Mouse (Mus musculus) urinary bladder, postnatal 4 days (tissue): ENCODE data around the gene Gsx2.

Experiments
- DNase-seq, 2 experiments: peaks; one replicate each; pipeline ENCODE4 v3.0.0; 2021 to 2022; ENCODE audit warnings: low spot score in 2 of 2

Gsx2 gene

DNA sequence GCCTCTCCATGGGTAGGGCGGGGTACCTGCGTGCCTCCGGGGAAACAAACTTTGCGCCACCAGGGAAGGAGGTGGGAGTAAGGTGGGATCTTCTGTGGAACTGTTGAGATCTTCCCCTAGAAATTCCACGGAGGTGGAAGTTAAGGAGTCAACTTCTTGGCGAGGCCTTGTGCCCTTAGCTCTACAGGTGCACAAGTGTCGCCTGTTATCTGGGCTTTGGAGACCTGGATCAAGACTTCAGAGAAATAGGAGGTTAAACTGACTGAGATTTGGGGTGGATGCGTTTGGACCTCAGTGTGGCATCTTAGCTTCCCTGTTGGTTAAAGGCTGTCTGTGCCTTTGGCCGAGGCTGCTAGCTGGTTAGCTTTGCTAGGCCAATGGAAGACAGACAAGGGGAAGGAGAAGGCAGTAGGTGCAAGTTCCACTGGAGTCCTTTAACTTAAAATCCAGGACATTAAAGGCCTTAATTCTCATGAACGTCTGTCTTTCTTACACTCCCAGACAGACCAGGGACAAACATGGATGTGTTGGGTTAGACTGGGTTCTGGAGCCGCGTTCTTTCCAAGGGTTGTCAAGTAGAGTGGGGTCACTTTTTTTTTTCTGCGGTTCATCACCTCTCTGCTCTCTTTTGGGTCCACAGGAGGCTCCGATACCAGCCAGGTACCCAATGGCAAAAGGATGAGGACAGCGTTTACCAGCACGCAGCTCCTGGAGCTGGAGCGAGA is 1.1 kb downstream of the Gsx2 start:
- no peak for DNase-seq

DNA sequence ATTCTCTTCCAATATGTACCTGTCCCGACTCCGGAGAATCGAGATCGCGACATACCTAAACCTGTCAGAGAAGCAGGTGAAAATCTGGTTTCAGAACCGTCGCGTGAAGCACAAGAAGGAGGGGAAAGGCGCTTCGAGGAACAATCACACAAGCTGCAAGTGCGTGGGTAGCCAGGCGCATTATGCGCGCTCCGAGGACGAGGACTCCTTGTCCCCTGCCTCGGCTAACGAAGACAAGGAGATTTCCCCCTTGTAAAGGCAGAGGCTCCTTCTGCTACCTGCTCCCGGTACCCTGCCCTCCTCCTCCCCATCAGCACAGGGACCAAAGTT is 1.6 kb downstream of the Gsx2 start:
- no peak for DNase-seq

DNA sequence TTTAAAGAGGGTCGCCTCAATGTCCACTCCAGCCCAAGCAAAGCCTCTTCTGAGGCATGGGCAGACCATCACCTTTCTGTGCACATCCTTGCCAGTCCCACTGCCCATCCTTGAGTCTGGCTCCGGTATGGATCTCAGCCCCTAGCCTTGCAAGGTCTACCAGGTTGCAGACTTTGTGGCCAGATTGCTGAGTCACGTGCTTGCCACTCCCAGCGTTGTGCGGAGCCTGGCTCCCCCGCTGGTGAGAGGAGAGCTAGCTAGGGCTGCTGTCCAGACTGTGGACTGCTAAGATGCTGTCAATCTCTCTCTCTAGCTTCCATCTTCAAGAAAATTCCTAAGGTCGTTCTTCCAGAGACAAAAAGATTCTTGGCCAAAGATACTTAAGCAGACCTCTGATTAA is 4.2 kb downstream of the Gsx2 start:
- no peak for DNase-seq

DNA sequence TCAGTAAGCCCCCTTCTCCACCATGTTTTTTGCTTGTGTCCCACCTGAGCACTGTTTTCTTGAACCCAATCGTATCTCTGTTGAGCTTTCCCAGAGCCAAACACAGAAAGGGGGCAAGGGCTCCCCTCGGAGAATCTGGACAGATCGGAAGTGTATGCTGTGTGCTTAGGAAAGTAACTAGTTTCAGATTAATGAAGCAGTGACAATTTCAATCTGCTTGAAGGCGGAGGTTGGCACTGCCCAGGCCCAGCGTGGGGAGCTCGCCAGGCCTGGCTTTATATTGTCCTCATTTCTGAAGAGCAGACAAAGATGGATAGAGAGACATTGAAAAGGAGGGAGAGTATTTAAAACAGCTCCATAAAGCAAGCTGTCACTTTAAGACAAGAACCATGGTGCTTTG is 7.0 kb downstream of the Gsx2 start:
- DNase-seq: no peak

DNA sequence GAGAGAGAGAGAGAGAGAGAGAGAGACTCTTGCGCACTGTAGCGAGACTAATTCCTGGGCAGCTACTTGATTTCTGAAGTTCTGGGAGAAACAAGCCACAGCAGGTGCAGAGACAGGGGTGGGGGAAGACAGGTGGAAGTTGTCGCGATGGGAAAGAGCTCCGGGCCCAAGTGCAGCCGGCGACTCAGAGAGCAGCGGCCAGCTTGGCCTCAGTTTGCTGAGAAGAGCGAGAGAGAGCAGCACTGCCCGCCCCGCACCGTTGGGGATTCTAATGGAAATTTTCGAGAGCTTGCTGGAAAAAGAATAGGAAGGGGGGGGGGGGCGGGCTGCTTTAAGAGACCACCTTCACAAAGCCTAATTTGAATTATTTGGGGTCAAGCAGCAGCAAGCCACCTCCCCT is 7.7 kb downstream of the Gsx2 start:
- DNase-seq: no peak

DNA sequence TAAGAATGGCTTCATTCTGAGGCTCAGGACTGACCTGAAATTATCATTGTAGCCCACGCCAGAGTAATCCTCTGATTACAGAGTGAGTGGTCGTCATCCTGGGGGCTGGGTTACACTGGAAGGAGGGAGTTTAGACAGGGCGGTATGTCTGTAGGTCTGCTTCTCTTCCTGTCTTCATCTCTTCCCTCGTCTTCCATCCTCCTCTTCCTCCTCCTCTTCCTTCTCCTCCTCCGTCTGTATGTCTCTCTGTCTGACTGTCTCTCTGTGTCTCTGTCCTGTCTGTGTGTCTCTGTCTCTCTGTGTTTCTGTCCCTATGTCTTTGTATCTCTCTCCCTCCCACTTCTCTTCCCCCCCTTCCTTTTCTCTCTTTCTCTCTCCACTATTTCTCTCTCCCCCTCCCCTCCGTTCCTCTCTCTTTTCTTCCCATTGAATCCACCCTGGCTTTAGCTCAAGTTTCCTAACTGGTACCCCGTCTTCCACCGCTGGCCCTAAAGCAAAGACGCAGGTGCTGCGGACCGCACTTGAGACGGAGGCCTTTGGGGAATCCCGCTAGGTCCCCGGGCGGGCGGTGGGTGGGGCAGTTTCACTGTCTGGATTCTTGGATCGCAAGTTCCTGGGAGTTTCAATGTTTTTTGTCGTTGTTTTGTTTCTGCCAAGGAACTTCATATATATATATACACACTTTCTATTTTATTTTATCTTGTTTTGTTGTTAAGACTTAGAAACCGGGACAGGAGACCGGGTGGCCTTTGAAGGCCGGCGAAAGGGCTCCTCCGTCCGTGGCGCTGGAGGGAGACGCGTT is 8.4 kb downstream of the Gsx2 start:
- no peak for DNase-seq

DNA sequence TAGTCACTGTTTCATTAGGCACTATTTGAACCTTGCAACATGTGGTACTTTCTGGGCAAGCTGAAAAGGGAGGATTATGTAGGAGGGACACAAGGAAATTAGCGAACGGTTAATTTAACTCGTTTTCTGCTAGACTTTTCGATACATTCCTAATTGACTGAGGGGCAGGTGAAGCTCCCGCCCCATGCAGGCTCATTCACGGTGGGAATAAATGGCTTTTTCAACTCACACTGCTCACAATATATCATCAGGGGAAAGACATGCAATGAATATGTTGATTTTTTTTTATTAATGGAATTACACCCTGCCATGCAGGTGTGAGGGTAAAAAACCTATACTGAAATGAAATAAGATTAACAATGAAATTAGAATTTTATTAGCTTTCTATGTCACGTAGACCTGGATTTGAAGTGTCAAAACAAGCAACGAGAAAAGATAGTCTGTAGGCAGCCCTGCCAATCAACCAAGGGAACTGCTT is 9.0 kb downstream of the Gsx2 start:
- no peak for DNase-seq

DNA sequence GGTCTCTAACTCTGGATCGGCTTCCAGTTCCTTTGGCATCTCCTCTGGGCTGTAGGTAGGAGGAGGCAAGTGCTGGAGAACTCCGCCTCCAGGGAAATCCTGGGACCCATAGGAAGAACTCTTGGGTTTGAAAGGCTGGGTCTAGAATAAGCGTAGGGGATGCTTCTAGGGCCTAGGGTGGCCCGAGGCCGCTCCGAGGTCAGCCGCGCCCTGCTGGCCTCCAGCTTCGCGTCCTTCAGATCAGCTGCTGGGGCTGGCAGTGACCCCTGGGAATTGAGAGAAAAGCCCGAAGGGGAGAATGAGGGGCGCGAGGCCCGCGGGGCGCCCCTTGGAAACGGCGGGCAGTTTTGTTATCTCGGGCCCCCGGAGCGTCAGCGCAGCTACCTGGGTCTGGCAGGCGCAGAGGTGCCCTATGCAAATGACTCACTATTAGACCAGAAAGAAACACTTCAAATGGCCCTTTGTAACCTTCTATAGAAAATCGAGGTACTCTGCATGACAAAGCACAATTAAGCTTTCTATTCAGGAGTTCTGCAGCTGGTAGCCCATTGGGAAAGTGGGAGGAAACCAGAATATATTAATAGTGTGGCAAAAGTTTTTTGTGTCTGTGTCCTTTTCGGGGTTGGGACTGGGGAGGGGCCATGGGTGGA is 9.6 kb downstream of the Gsx2 start:
- no peak for DNase-seq

DNA sequence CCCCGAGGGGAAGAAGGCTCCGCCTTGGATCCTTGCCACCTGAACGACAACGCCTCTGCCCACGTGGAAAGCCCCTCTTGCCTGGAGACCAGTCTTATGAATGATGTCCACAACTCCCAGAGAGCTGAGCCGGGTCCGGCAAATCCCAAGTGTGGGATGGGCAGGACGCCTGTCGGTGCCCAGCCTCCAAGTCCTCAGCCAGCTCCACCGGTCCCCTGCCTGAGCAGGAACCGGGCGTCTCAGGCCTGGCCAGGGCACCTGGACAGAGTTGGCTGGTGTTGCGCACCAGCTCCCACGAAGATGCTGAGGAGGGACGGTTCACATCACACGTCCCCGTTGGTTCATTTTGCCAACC is 10.1 kb downstream of the Gsx2 start:
- no peak for DNase-seq

DNA sequence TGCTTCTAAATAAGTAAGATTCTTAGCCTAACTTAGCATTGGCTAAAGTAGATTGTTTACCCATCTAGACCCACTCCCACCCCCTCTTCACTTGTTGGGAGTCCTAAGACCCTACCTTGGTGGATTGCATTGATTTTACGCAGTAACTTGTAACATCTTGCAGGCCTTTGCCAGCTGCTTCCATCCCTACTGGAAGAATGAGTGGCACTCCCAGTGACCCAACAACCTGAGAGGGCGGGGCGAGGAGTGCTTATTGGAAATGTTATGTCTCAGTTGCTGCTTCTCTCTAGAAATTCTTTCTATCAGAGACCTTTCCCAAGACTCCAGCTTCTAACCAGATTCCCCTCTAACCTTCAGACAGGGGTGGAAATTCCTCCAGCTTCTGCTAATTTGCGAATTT is 10.5 kb downstream of the Gsx2 start:
- DNase-seq: no peak

DNA sequence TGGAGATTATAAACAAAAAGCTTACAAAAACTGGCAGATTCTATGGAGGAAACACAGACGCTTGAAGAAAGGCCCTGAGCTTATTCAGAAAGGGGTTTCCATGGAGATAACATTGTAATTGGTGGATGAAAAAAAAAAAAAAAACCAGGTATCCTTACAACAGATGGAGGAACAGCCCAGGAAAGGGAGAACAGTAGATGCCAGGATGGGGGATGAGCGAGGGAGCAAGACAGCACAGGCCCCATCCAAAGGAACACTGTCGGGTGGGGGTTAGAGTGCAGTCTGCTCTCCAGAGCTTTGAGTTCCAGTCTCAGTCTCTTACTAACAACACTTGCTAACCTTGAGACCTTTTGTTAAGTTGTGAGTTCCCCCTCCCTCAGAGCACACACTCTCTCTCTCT is 31.1 kb downstream of the Gsx2 start:
- DNase-seq: no peak

DNA sequence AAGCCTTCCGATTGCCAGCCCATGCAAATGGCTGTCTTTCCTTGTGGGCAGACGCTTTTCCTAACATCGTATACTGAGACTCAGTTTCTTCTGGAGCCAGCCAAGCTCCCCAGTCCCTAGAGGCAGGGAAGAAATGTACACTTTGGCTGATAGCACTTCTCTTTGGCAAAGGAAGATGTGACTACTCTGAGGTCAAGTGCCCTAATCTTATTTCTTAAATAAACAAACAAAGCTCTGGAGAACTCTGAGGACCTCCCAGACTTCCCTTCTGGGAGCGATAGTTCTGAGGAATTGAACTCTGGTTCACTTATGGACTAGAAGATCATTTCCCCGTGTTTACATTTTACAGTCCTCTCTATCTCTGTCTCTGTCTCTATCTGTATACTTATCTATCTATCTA is 34.0 kb downstream of the Gsx2 start:
- no peak for DNase-seq

DNA sequence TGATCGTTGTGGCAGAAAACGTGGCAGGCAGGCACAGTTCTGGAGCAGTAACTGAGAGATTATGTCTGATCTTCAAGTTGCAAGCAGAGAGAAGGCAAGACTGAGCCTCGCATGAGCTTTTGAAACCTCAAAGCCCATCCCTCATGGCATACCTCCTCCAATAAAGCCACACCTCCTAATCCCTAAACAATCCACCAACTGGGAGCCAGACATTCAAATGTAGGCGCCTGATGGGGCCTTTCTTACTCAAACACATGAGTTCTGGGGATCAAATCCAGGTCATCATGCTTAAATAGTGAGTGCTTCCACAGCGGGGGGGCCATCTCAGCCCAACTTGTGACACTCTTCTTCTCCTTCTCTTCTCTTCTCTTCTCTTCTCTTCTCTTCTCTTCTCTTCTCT is 36.4 kb downstream of the Gsx2 start:
- no peak for DNase-seq

DNA sequence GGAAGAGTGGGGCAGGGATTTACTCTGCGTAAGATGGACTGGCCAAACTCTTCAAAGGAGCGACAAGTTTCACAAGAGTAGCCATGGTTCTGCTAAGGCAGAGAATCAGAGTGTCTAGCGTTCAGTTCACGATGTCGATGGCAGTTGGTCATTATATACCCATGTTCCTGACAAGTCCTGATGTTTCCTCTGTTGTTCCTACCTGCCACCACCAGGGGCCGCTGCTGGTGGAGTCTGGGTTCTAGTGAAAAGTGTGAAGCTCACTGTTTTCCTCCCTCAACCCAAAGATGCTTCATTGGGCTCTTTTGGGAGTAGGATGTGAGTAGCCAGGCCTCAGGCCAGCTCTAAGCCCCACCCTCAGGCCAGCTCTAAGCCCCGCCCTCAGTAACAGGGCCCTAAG is 43.4 kb downstream of the Gsx2 start:
- peak in 1 of 2 experiments; percentile 55 for DNase-seq

DNA sequence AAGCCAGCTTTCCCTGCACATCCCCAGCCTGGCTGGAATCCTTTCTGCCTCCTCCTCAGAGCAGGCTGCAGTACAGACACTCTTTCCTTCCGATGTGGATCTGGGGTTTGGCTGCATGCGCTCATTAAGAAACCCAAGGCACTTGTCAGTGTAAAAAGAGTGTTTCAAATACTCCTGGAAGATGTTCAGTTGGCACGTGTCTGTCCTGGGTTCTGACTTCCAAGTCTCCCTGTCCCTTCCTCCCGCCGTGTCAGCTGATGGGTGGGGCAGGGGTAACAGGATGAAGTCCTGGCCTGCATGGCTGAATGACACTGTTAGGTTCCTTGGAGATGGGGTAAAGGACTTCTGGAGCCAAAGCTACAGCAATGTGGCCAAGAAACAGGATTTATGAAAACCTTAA is 46.2 kb downstream of the Gsx2 start:
- peak; percentile 58 to 60 for DNase-seq
